Mouse (Mus musculus) cortical plate, adult 2 months (tissue): ENCODE measurements around the gene Nat8l.
A peak's percentile ranks its signal among the peaks of the same experiment; 100 is the strongest.

Source experiments
- CTCF ChIP-seq: fragments of 200-500 bp; IDR thresholded peaks from 2 replicates; pipeline ENCODE4 v1.5.1; 2011; ENCODE audit warnings: mild to moderate bottlenecking, control low read depth, low read length; ENCODE audit not compliant: insufficient read depth; ENCODE audit errors: extremely low read depth
- POLR2A ChIP-seq: fragments of 200-500 bp; IDR thresholded peaks from 2 replicates; pipeline ENCODE4 v1.6.1; 2011; ENCODE audit warnings: mild to moderate bottlenecking, low read length, control low read depth; ENCODE audit not compliant: insufficient read depth; ENCODE audit errors: extremely low read depth

DNA sequence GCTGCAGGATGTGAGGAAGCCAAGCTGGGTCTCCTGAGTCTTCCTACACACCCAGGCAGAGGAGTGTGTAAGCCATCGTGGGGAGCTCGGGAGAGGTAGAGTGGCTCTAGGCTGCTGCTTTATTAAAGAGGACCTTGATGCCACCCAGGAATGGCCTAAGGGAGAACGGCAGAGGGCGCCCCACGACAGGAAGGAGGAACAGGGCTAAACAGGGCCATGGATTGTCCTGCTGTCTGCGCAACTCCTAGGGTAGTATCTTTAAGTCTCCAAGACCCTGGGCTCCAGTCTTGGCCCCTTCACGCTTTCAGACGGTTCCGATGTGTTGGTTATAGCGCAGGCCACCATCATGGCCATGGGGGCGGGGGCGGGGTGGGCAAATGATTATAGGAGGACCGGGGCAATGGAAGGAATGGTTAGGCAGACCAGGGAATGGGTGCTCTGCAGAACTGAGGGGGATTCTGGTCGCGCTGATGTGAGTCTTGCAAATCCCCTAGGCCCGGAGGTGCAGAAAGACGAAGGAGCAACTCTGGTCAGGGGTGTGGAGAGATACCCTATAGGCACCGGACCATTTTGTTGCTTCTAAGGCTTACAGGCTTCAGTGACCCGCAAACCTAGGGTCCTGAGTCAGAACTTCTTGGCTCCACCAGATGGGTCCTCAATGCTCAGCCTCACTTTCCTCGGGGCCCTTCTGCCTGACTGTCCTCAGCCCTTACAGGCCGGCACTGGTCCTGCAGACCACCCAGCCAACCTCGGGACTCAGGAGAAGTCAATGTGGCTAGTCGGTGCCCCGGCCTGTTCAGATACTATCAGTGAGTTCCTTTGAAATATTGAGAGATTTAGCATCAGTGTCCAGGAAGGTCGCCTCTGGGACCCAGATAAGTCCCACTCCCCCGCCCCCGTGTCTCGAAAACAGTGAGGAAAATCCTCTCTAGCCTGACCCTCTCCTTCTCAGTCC, 836 bp upstream of the Nat8l start:
- peak; percentile 64 for TF ChIP-seq CTCF
- no peak for TF ChIP-seq POLR2A
